Mouse (Mus musculus) G1E (cell line): ENCODE measurements around the gene Dhx29. TPM values are rescaled to one million over a fixed set of nuclear protein-coding genes. Genes with fewer than 3 reads are reported as not detected.

Source experiments
- ATAC-seq: 2 replicates; pipeline ENCODE4 v1.8.0; 2016; ENCODE audit warnings: mild to moderate bottlenecking; ENCODE audit not compliant: insufficient number of reproducible peaks, poor library complexity, low FRiP score, severe bottlenecking; ENCODE audit errors: extremely low read depth
- DNase-seq: peaks from one replicate; pipeline ENCODE4 v3.0.0; 2012; ENCODE audit warnings: low spot score
- H3K27me3 ChIP-seq: 2 replicates; pipeline ENCODE4 v1.6.1; 2012; ENCODE audit warnings: mild to moderate bottlenecking, low read length, inconsistent platforms; ENCODE audit not compliant: insufficient read depth
- H3K36me3 ChIP-seq: replicated peaks from 2 replicates; pipeline ENCODE3; 2012; ENCODE audit warnings: mild to moderate bottlenecking, inconsistent platforms
- H3K4me1 ChIP-seq: 2 replicates; pipeline ENCODE4 v1.6.1; 2012; ENCODE audit warnings: low read depth, low read length, inconsistent platforms, mixed read lengths; ENCODE audit not compliant: insufficient read depth
- H3K4me3 ChIP-seq: 2 replicates; pipeline ENCODE4 v1.5.1; 2012; ENCODE audit warnings: low read depth, mild to moderate bottlenecking, inconsistent platforms, low read length, moderate library complexity, mixed read lengths
- H3K9me3 ChIP-seq: replicated peaks from 2 replicates; pipeline ENCODE4 v1.6.1; 2012; ENCODE audit warnings: inconsistent platforms
- CTCF ChIP-seq: IDR thresholded peaks from 2 replicates; pipeline ENCODE4 v1.5.1; 2012; ENCODE audit warnings: low read depth, low read length, inconsistent platforms, mixed read lengths
- GATA1 ChIP-seq: IDR thresholded peaks from 2 replicates; pipeline ENCODE4 v1.6.1; 2012; ENCODE audit warnings: borderline replicate concordance, low read length, inconsistent platforms, mixed read lengths
- GATA2 ChIP-seq: IDR thresholded peaks from 2 replicates; pipeline ENCODE4 v1.6.1; 2012; ENCODE audit warnings: low read depth, low read length, inconsistent platforms, borderline replicate concordance
- POLR2AphosphoS5 ChIP-seq: IDR thresholded peaks from 2 replicates; pipeline ENCODE4 v1.6.1; 2012; ENCODE audit warnings: low read depth, low read length, inconsistent platforms; ENCODE audit not compliant: insufficient replicate concordance
- TAL1 ChIP-seq: conservative IDR thresholded peaks from 2 replicates; pipeline ENCODE4 v1.6.1; 2012; ENCODE audit warnings: low read depth, low read length, inconsistent platforms, mixed read lengths
- polyA plus RNA-seq: library from polyadenylated mRNA; stranded (reverse); fragments of >175 nt; gene quantifications from 2 replicates; pipeline ENCODE4 v1.2.3, GENCODE M21; 2012
- total RNA-seq, 2 experiments: library from RNA; stranded (forward) in 1 of 2; stranded (reverse) in 1 of 2; fragments of 200-1000 nt in 1 of 2; fragments of >200 nt in 1 of 2; fragmentation: Nextera tagmentation in 1 of 2; gene quantifications; 2 replicates each; pipeline ENCODE4 v1.2.3; 2014 to 2017

Gene Dhx29
- total and polyA plus RNA-seq, 3 experiments = 7.2 to 57.6 (median 20.1) TPM

DNA sequence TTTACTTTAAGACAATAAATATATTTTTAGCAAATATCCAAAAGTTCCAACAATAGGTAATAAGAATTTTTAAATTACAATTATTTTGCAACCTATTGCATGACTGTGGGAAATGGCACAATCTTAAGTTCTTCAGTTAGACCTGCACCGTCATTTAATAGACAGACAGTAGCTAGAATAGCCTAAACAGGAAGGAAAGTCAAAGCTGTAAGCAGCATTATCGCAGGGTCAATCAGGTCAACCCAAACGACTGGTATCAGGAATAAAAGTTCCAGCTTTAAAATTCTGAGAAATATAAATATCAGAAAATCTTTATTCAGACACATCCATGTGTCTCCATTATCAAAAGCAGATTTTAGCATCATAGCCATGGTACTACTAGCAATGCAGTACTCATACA, 6.3 kb upstream of the Dhx29 start:
- ATAC-seq (no peak), DNase-seq (no peak)
- Histone ChIP-seq H3K27me3 (no peaks in the 10 kb centered on the region), H3K4me3 (no peak overlapping the region), H3K9me3 (no peaks in the 10 kb centered on the region), H3K4me1 (peaks cover 21% of the 10 kb centered on the region), H3K36me3 (peaks cover 73% of the 10 kb centered on the region)
- no peak for TF ChIP-seq TAL1

DNA sequence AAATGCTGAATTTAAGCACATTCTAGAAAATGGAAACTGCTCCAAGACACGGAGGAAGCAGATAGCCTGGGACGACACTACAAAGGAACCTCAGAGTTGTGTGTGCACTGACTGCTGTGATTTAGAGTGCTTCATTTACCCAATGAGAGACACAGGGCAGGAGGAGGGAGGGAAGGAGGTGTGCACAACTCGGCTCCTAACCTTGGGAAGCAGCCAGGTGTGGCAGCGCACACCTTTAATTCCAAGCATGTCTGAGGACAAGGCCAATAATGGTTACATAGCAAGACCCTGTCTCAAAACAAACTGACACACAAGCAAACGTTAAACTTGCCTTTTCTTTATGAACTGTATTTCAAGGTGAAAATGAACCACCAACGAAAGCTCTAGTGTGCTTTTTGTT, 2.0 kb upstream of the Dhx29 start:
- DNase-seq (no peak), ATAC-seq (no peak)
- H3K4me1 ChIP-seq = peaks cover 29% of the 10 kb centered on the region
- TF ChIP-seq CTCF (no peak), GATA1 (no peak), POLR2AphosphoS5 (no peak), GATA2 (no peak), TAL1 (no peak)
- no peaks in the 10 kb centered on the region for H3K27me3 ChIP-seq
- H3K4me3 ChIP-seq = peak overlapping the region; percentile 59; the same call in 1 of the 2 replicates
- H3K9me3 ChIP-seq = no peaks in the 10 kb centered on the region
- H3K36me3 ChIP-seq = peaks cover 47% of the 10 kb centered on the region

- no peak for TF ChIP-seq GATA1
- TF ChIP-seq GATA2 = no peak
- TF ChIP-seq POLR2AphosphoS5 = no peak
- no peak for TF ChIP-seq CTCF
- TF ChIP-seq TAL1 = no peak
- ATAC-seq (no peak), DNase-seq (no peak)
- peak overlapping the region; percentile 90 for H3K4me3 ChIP-seq
- no peaks in the 10 kb centered on the region for H3K27me3 ChIP-seq
- peaks cover 51% of the 10 kb centered on the region for H3K36me3 ChIP-seq
- peaks cover 29% of the 10 kb centered on the region for H3K4me1 ChIP-seq
- H3K9me3 ChIP-seq = no peaks in the 10 kb centered on the region
These were observed 1.3 kb upstream of the Dhx29 start for GRCm38 (mm10) chr13:112925976-112926375.

DNA sequence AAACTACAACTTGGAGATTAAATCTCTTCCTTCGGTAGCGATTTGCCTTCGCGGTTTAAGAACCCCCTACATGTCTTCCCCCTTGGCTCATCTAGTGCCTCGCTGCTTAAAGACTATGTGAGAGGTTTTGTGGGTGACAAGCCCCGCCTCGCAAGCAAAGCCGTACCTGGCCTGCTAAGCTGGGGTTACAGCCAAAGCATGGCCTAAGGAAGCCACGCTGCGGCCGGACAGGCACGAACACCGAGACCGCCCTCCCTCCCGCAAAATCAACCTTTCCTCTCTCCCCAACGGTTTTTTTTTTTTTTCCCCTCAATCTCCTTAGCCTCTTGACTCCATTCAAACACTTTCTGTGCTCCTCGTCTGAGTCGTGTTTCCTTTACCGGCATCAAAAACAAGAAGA, 458 bp upstream of the Dhx29 start:
- TF ChIP-seq TAL1 (no peak), POLR2AphosphoS5 (no peak), CTCF (no peak), GATA1 (no peak), GATA2 (no peak)
- no peaks in the 10 kb centered on the region for H3K27me3 ChIP-seq
- ATAC-seq = 0 out of 2 replicates have a peak, but pooled peaks have one; percentile 16
- peak; percentile 60 for DNase-seq
- peaks cover 29% of the 10 kb centered on the region for H3K4me1 ChIP-seq
- H3K36me3 ChIP-seq = peaks cover 52% of the 10 kb centered on the region
- H3K9me3 ChIP-seq = no peaks in the 10 kb centered on the region
- H3K4me3 ChIP-seq = peak overlapping the region; percentile 90

GRCm38 (mm10) chr13:112928038-112928668, 899 bp downstream of the Dhx29 start:
- peaks cover 24% of the 10 kb centered on the region for H3K4me1 ChIP-seq
- no peak for ATAC-seq
- TF ChIP-seq GATA2 (no peak), POLR2AphosphoS5 (no peak), GATA1 (no peak), CTCF (no peak), TAL1 (no peak)
- H3K27me3 ChIP-seq = no peaks in the 10 kb centered on the region
- peaks cover 57% of the 10 kb centered on the region for H3K36me3 ChIP-seq
- H3K9me3 ChIP-seq = no peaks in the 10 kb centered on the region
- peak overlapping the region; percentile 90 for H3K4me3 ChIP-seq
- DNase-seq = peak; percentile 18

DNA sequence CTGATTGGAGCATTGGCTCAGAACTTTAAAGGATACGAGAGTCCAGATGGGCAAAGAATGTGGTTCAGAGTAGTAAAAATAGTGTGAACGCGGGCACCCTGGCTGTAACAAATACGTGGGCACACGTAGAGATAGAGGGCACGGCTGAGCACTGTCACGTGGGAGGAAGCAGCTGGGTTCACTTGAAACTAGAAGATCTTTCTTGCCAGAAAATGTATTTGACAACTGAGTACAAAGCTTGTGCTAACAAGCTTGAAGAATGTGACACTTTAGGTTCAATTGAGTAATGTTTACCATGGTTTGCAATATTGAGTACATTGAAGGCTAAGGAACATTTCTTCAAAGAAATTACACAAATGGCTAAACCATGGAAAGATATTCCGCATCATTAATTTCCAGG, 10.9 kb downstream of the Dhx29 start:
- no peaks in the 10 kb centered on the region for H3K9me3 ChIP-seq
- ATAC-seq (no peak), DNase-seq (no peak)
- no peak overlapping the region for H3K4me3 ChIP-seq
- H3K27me3 ChIP-seq = no peaks in the 10 kb centered on the region
- peaks cover 5% of the 10 kb centered on the region; the same call in 1 of the 2 replicates for H3K4me1 ChIP-seq
- no peak for TF ChIP-seq TAL1
- TF ChIP-seq GATA1 = no peak
- TF ChIP-seq CTCF = no peak
- no peak for TF ChIP-seq GATA2
- peaks cover 86% of the 10 kb centered on the region for H3K36me3 ChIP-seq

GRCm38 (mm10) chr13:112941879-112942330, 14.7 kb downstream of the Dhx29 start:
- ATAC-seq (no peak), DNase-seq (no peak)
- TF ChIP-seq TAL1 (no peak), GATA1 (no peak), CTCF (no peak), POLR2AphosphoS5 (no peak), GATA2 (no peak)
- H3K4me1 ChIP-seq = peaks cover 5% of the 10 kb centered on the region; the same call in 1 of the 2 replicates
- H3K9me3 ChIP-seq = no peaks in the 10 kb centered on the region
- H3K27me3 ChIP-seq = no peaks in the 10 kb centered on the region
- H3K4me3 ChIP-seq = no peak overlapping the region
- H3K36me3 ChIP-seq = peaks cover 88% of the 10 kb centered on the region
